Mouse (Mus musculus): ENCODE measurements around the gene Pdcd6. TPM values are rescaled to one million over a fixed set of nuclear protein-coding genes. Genes with fewer than 3 reads are reported as not detected.

The Pdcd6 gene
- polyA plus RNA-seq, 1 experiment, result 94.7 TPM

- TF ChIP-seq POLR2A (IDR thresholded peaks at IDR 0.05; ENCODE audit: insufficient read length, low read depth) (no peak), MYOG (IDR thresholded peaks at IDR 0.05; ENCODE audit: control insufficient read depth in 1 of 3, insufficient read depth in 1 of 3, insufficient read length in 2 of 3, low read depth in 2 of 3) (no peak), USF1 (IDR thresholded peaks at IDR 0.05; ENCODE audit: low read depth) (no peak), TCF3 (IDR thresholded peaks at IDR 0.05; ENCODE audit: insufficient read length, low read depth) (no peak), SRF (IDR thresholded peaks at IDR 0.05; ENCODE audit: control insufficient read depth, insufficient read length, low read depth) (no peak), E2F4 (IDR thresholded peaks at IDR 0.05; ENCODE audit: insufficient read depth) (no peak), TCF12 (IDR thresholded peaks at IDR 0.05; ENCODE audit: insufficient read depth, poor library complexity, severe bottlenecking) (no peak), MYOD1 (IDR thresholded peaks at IDR 0.05; ENCODE audit: control insufficient read depth in 1 of 3, insufficient read length in 2 of 3, low read depth in 2 of 3) (no peak), MAX (IDR thresholded peaks at IDR 0.05; ENCODE audit: low read depth) (no peak), REST (IDR thresholded peaks at IDR 0.05; ENCODE audit: insufficient read depth, insufficient read length) (no peak), POLR2AphosphoS2 (IDR thresholded peaks at IDR 0.05; ENCODE audit: insufficient read length, low read depth) (no peak), CEBPB (IDR thresholded peaks at IDR 0.05; ENCODE audit: insufficient read depth, poor library complexity, severe bottlenecking) (no peak)
- Histone ChIP-seq H3K27me3 (ENCODE audit: control insufficient read depth, insufficient read depth, insufficient read length) (no peaks in the 10 kb centered on the region), H3K4me3 (no peak within 1 kb of the TSS), H3K4me2 (ENCODE audit: low read depth) (peak within 1 kb of the TSS; percentile 74), H3ac (ENCODE audit: control insufficient read depth, insufficient read length) (no peak within 1 kb of the TSS), H3K79me2 (ENCODE audit: control insufficient read depth, insufficient read depth) (no peaks in the 10 kb centered on the region), H3K36me3 (ENCODE audit: control insufficient read depth, insufficient read depth) (no peaks in the 10 kb centered on the region)
Measured at GRCm38 (mm10) chr13:74292167-74292566, 25.2 kb downstream of the Pdcd6 start, which contains the start of gene Ahrr. Gene Ahrr (minus strand): TSS chr13:74292331.

- TF ChIP-seq MYOG (IDR thresholded peaks at IDR 0.05; ENCODE audit: control insufficient read depth in 1 of 3, insufficient read depth in 1 of 3, insufficient read length in 2 of 3, low read depth in 2 of 3), result no peak
- no peak for TF ChIP-seq TCF3 (IDR thresholded peaks at IDR 0.05; ENCODE audit: insufficient read length, low read depth)
- TF ChIP-seq USF1 (IDR thresholded peaks at IDR 0.05; ENCODE audit: low read depth), result no peak
- no peak for TF ChIP-seq E2F4 (IDR thresholded peaks at IDR 0.05; ENCODE audit: insufficient read depth)
- TF ChIP-seq REST (IDR thresholded peaks at IDR 0.05; ENCODE audit: insufficient read depth, insufficient read length), result no peak
- no peak for TF ChIP-seq MAX (IDR thresholded peaks at IDR 0.05; ENCODE audit: low read depth)
- no peak for TF ChIP-seq POLR2A (IDR thresholded peaks at IDR 0.05; ENCODE audit: insufficient read length, low read depth)
- TF ChIP-seq POLR2AphosphoS2 (IDR thresholded peaks at IDR 0.05; ENCODE audit: insufficient read length, low read depth), result no peak
- no peak for TF ChIP-seq SRF (IDR thresholded peaks at IDR 0.05; ENCODE audit: control insufficient read depth, insufficient read length, low read depth)
- TF ChIP-seq CEBPB (IDR thresholded peaks at IDR 0.05; ENCODE audit: insufficient read depth, poor library complexity, severe bottlenecking), result no peak
- TF ChIP-seq TCF12 (IDR thresholded peaks at IDR 0.05; ENCODE audit: insufficient read depth, poor library complexity, severe bottlenecking), result no peak
- TF ChIP-seq MYOD1 (IDR thresholded peaks at IDR 0.05; ENCODE audit: control insufficient read depth in 1 of 3, insufficient read length in 2 of 3, low read depth in 2 of 3), result no peak
- Histone ChIP-seq H3K27me3 (ENCODE audit: control insufficient read depth, insufficient read depth, insufficient read length) (no peaks in the 10 kb centered on the region), H3ac (ENCODE audit: control insufficient read depth, insufficient read length) (no peak overlapping the region), H3K36me3 (ENCODE audit: control insufficient read depth, insufficient read depth) (no peaks in the 10 kb centered on the region), H3K4me3 (no peak overlapping the region), H3K79me2 (ENCODE audit: control insufficient read depth, insufficient read depth) (no peaks in the 10 kb centered on the region), H3K4me2 (ENCODE audit: low read depth) (no peak overlapping the region)
Measured at GRCm38 (mm10) chr13:74289646-74290045, 27.7 kb downstream of the Pdcd6 start.

- TF ChIP-seq E2F4 (IDR thresholded peaks at IDR 0.05; ENCODE audit: insufficient read depth) (no peak), POLR2A (IDR thresholded peaks at IDR 0.05; ENCODE audit: insufficient read length, low read depth) (no peak), USF1 (IDR thresholded peaks at IDR 0.05; ENCODE audit: low read depth) (no peak), POLR2AphosphoS2 (IDR thresholded peaks at IDR 0.05; ENCODE audit: insufficient read length, low read depth) (no peak), MAX (IDR thresholded peaks at IDR 0.05; ENCODE audit: low read depth) (no peak), MYOG (IDR thresholded peaks at IDR 0.05; ENCODE audit: control insufficient read depth in 1 of 3, insufficient read depth in 1 of 3, insufficient read length in 2 of 3, low read depth in 2 of 3) (no peak), TCF3 (IDR thresholded peaks at IDR 0.05; ENCODE audit: insufficient read length, low read depth) (no peak), MYOD1 (IDR thresholded peaks at IDR 0.05; ENCODE audit: control insufficient read depth in 1 of 3, insufficient read length in 2 of 3, low read depth in 2 of 3) (no peak), CEBPB (IDR thresholded peaks at IDR 0.05; ENCODE audit: insufficient read depth, poor library complexity, severe bottlenecking) (no peak), SRF (IDR thresholded peaks at IDR 0.05; ENCODE audit: control insufficient read depth, insufficient read length, low read depth) (no peak), TCF12 (IDR thresholded peaks at IDR 0.05; ENCODE audit: insufficient read depth, poor library complexity, severe bottlenecking) (no peak), REST (IDR thresholded peaks at IDR 0.05; ENCODE audit: insufficient read depth, insufficient read length) (no peak)
- H3K36me3 ChIP-seq (ENCODE audit: control insufficient read depth, insufficient read depth), result no peaks in the 10 kb centered on the region
- H3K27me3 ChIP-seq (ENCODE audit: control insufficient read depth, insufficient read depth, insufficient read length), result no peaks in the 10 kb centered on the region
- no peaks in the 10 kb centered on the region for H3K79me2 ChIP-seq (ENCODE audit: control insufficient read depth, insufficient read depth)
- no peak overlapping the region for H3K4me3 ChIP-seq
- H3ac ChIP-seq (ENCODE audit: control insufficient read depth, insufficient read length), result no peak overlapping the region
- no peak overlapping the region for H3K4me2 ChIP-seq (ENCODE audit: low read depth)
Measured at GRCm38 (mm10) chr13:74282299-74282698, 35.1 kb downstream of the Pdcd6 start.

- H3K36me3 ChIP-seq (ENCODE audit: control insufficient read depth, insufficient read depth), result no peaks in the 10 kb centered on the region
- no peaks in the 10 kb centered on the region for H3K79me2 ChIP-seq (ENCODE audit: control insufficient read depth, insufficient read depth)
- H3K27me3 ChIP-seq (ENCODE audit: control insufficient read depth, insufficient read depth, insufficient read length), result no peaks in the 10 kb centered on the region
- TF ChIP-seq MAX (IDR thresholded peaks at IDR 0.05; ENCODE audit: low read depth) (no peak), MYOD1 (IDR thresholded peaks at IDR 0.05; ENCODE audit: control insufficient read depth in 1 of 3, insufficient read length in 2 of 3, low read depth in 2 of 3) (no peak), MYOG (IDR thresholded peaks at IDR 0.05; ENCODE audit: control insufficient read depth in 1 of 3, insufficient read depth in 1 of 3, insufficient read length in 2 of 3, low read depth in 2 of 3) (no peak), SRF (IDR thresholded peaks at IDR 0.05; ENCODE audit: control insufficient read depth, insufficient read length, low read depth) (no peak), POLR2AphosphoS2 (IDR thresholded peaks at IDR 0.05; ENCODE audit: insufficient read length, low read depth) (no peak)
- H3K4me2 ChIP-seq (ENCODE audit: low read depth), result no peak overlapping the region
- no peak overlapping the region for H3K4me3 ChIP-seq
- H3ac ChIP-seq (ENCODE audit: control insufficient read depth, insufficient read length), result no peak overlapping the region
Measured at GRCm38 (mm10) chr13:74275726-74276125, 41.7 kb downstream of the Pdcd6 start.

Measured in myocyte (in vitro differentiated cells).